Mouse (Mus musculus) kidney, postnatal 14 days (tissue): ENCODE data around the gene Mid1.
"Not testable (repeated sequence)": the region's sequence is repeated elsewhere in the genome, so short reads cannot be mapped to it uniquely, and the experiment has no call there.

Experiments used
- DNase-seq: peaks from one replicate; pipeline ENCODE4 v3.0.0; 2022; ENCODE audit warnings: mixed read lengths

Gene Mid1

DNA sequence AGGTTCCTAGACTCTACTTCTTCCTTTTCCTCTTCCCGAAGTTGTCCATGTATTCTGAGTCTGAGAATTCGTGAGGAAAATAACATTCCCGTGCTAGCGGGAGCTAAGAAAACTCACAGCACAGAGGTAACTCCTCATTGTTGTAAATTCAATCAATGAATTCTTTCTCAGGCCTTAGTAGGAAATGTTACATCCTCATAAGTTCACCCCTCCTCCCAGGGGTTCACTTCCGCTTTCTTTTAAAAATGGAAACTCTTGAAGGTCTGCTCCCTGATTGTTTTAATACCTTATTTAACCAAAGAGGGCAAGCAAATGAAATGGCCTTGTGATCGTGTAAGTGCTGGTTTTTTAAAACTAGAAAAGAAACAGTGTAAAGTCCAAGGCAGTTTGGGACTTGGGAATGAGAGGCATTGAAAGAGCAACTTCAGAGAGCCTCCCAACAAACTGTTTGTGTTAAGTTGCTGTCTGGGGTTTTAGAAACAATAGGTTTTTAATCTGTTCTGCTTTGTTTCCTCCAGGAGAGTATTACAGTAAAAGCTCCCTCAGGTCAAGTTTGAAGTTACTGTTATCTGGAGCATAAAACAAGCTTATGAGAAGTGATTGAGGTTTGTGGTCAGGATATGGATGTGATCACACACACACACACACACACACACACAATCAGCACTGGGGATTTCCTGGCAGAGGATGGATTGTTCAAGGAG is 287.9 kb downstream of the Mid1 start:
- peak; percentile 24 for DNase-seq

DNA sequence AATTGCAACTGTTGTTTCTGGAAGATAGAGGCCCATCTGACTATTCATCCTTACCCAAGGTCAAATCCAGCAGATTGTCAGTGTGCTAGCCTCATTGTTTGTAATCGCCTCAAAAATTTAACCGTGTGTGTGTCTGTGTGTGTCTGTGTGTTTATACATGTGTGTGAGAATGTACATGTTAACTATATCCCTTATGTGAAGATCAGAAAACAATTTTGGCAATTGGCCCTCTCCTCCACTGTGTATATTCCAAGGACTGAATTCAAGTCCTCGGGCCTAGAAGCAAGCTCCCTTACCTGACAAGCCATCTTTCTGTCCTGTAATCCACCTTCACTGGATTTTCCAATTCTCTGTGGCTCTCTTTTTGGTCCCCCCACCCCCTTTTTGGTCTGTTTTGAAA is 288.8 kb downstream of the Mid1 start:
- DNase-seq = peak; percentile 4

DNA sequence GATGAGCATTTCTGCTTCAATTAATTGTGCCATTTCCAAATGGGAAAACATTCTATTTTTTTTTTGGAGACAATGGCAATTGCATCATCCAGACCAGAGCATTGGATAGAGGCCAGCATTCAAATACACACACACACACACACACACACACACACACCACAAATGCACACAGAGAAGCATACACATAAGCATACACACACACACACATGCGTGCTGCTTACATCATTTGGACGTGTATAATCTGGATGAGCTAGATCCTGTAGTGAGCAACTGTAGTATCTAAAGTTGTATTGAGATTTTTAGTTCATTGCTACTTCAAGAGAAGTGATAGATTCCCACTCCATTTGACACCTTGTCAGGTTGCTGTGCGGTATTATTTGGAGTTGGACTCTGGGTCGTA is 289.5 kb downstream of the Mid1 start:
- peak; percentile 17 for DNase-seq

DNA sequence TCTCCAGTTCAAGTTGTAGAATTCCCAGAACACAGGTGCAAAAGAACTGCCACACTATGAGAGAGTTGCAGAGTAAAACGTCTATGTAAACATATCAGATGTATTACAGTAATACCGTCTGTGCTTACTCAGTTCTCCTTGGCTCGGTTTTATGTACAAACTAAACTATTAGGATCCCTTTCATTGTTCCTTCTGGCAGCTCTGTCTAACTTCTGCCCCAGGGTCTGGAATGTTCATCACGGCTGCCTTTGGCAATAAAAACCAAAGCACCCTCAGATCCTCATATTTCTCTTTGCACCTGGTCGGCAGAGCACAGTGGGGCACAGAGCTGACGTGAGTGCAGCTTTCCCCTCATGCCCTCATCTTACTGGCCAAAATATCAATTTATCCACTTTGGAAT is 290.0 kb downstream of the Mid1 start:
- DNase-seq = peak; percentile 11

DNA sequence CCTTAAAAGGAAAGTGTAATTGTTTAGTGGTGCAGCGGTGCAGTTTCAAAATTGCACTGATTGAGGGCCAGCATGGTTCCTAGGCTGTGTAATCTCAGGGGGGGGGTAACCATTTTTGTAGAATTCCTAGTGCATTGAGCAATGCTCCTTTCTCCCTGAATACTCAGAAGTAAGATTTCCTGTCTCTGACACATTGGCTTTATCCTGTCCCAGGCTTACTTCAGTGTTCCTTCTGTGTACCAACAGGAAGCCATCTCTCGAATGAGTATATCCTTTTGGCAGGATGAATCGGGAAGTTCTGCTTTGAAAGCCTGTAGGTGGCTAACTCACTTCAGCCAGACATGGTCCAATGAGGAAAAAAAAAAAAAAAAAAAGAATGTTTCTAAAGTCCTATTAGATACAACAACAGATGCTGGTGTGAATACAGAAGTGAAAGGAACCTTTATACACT is 290.7 kb downstream of the Mid1 start:
- peak; percentile 54 for DNase-seq

DNA sequence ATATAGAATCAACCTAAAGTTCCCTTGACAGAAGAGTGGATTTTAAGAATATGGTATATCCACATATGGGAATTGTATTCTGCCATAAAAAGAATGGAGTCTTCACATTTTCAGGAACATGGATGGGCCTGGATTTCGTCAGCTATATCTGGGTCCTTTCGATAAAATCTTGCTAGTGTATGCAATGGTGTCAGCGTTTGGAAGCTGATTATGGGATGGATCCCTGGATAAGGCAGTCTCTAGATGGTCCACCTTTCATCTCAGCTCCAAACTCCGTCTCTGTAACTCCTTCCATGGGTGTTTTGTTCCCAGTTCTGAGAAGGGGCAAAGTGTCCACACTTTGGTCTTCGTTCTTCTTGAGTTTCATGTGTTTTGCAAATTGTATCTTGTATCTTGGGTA is 291.3 kb downstream of the Mid1 start:
- DNase-seq = not testable (repeated sequence)

DNA sequence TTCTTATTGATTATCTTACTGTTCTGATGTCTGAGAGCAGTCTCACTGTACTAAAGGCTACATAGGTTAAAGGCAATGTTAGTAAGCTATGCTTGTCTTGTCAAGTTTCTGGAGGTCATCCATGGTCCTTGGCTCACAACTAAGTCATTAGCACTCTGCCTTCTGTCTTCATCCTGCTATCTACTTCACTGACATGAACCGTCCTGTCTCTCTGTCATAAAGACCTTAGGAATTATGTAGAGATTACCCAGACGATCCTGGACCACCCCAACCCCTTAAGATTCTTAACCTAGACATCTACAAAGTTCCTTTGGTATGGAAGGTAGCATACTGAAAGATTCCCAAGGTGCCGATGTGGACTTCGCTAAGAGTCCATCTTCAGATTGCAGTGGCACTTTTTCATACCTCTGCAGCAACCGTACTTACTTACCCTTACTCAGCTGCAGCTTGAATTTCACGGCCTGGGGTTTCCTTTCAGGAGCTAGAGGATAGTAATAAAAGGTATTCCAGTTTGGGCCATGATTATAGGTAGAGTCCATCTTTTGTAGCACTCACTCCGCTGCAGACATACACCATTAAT is 292.9 kb downstream of the Mid1 start:
- DNase-seq = peak; percentile 6

DNA sequence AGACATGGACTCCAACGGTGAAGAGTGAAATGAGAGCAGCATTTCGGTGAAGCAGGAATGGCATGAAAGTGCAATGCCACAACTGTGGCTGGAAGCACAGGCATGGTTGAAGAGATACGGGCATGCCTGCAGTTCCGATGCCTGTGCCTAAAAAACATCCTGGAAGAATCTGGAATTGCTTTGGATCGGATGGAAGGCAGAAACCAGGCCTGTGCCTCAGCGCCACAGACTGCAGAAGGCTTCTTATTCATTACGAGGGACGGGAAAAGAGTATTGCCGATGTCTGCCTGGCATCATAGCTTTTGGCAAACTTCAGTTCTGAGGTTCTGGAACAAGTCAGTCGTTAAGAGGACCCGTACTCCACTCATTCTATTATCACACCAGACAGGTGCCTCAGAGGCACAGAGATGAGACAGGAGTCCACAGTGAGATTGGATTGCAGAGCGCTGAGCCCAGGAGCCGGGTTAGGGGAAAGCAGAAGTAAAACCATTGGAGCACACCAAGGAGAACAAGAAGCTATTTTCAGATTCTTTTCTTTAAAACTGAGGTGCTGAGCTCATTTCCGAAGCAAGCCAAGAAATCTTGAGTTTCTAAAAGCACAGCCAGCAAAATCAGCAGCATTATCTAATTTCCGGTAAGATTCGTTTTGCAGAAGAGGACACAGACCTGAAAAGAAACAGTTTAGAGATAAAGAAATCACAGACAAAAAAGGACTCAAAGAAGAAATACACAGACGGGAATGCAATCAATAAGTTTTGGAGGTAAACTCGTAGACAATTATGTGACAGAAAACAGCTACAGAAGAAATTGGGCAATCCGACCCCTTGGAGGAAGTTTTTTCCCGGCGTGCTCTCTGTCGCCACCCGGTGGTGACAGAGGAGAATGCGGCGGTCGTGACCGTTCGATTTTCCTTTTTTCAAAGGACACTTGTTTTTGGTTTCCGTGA is 293.7 kb downstream of the Mid1 start:
- peak; percentile 78 for DNase-seq

DNA sequence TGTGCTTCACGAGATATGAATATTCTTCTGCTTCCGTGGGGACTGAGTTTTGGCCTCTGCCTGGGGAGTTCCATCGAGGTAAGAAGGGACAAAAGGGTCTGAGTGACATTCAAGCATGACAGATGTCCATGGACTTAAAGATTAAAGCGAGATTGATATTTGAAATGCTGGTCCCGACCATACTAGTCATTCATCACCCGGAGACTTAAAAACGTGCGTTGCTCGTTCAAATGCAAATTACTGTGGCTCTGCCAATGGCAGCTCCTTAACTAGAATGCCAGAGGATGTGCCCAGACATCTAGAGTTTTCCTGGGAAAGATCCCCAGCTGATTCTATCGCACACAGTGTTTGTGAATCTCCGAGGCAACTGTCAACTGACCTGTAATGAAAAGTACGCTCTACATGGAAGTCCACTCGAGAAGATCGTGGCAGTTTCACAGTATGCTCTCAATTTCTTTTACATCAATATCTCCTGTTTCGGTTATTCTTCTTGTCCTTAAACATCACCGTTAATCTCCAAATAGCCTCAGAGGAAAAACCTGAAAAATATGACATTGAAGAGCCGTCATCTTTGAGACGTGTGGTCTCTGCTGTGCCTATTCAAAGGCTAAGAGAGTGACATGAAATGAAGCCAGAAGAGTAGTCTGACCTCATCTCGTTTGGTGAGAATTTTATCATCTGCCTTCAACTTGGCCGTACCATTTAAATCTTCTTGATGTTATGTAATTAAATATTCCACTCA is 294.6 kb downstream of the Mid1 start:
- DNase-seq = peak; percentile 20

DNA sequence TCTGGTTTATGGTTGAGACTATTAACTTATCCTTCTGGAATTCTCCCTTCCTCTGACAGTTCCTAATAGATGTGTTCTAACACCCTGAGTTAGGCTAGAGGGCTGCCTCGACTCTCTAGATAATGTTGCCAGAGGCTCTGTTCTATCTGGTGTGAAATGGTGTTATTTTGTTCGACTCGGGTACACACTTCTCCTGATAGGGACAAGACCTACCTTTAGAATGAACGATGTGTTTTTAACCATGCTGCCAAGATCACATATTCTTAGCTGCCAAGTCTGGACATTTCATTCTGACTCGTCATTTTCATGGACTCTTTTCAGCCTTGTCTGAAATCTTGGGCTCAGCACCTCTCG is 295.2 kb downstream of the Mid1 start:
- peak; percentile 7 for DNase-seq

DNA sequence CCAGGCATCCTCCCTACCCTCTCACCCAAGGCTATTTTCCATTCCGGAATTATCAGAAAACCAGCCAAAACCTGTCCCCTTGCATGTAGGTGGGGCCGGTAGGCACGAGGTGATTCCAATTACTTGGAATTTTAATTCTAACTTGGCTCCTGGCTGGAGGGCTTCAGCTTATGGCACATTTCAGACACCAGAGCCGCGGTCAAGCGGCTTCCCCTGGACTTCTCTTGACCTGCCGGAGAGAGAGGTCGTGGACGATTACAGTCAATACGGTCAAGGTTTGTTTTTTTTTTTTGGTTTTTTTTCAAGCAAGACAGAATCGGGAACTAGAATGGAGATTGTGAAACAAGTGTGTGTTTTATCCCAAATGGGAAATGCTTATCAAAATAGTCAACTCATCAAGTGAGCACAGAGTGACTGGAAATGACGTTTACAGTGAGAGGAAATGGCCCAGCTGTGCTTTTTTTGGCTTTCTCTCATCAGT is 295.9 kb downstream of the Mid1 start:
- peak; percentile 23 for DNase-seq

DNA sequence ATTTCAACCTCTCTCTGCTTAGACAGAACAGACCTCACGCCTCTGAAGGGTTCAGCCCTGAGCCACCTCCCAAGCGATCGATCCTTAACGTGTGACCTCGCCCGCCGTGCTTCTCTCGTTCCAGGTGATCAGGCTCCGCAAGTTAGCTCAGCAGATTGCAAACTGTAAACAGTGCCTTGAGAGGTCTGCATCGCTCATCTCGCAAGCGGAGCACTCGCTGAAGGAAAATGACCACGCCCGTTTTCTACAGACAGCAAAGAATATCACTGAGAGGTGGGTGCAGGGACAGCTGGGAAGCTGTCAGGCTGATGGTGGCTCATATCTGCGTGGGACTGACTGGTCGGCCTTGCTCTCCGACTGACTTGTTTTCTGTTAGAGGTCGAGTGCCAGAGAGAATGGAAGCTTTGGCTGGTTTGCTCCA is 296.8 kb downstream of the Mid1 start:
- peak; percentile 30 for DNase-seq

DNA sequence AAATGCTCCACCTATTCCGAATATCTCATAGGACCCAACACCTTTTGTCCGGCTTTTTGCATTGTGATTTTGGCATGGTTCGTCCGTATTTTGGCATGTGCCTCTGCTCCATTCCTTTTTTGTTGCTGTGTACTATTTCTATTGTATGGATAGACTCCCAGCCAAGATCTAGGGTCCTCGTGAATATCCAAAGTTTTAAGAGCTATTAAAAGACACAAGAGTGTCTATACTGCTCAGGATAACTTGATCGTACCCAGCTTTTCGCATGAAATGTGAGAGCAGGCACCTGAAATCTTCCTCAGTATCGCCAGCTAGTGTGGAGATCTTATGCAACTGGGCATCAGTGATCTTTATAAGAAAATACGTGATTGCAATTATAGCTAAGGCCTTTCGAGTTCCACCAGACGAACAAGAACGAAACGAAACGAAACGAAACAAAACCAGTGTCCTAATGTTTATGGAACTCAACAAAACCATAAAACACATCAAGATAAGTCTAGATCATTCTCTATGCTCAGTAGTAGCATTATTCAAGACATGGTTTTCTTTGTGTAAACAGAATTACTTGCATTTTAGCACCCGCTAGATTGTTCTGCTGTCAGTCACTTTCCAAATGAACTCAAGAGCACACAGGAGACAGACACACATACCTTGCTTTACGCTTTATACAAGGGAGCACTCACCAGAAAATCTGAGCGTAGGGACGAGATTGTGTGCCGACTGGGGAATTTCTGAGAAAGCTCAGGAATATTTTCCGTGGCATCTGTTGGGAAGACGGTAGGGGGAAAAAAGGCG is 297.8 kb downstream of the Mid1 start:
- DNase-seq = peak; percentile 4

DNA sequence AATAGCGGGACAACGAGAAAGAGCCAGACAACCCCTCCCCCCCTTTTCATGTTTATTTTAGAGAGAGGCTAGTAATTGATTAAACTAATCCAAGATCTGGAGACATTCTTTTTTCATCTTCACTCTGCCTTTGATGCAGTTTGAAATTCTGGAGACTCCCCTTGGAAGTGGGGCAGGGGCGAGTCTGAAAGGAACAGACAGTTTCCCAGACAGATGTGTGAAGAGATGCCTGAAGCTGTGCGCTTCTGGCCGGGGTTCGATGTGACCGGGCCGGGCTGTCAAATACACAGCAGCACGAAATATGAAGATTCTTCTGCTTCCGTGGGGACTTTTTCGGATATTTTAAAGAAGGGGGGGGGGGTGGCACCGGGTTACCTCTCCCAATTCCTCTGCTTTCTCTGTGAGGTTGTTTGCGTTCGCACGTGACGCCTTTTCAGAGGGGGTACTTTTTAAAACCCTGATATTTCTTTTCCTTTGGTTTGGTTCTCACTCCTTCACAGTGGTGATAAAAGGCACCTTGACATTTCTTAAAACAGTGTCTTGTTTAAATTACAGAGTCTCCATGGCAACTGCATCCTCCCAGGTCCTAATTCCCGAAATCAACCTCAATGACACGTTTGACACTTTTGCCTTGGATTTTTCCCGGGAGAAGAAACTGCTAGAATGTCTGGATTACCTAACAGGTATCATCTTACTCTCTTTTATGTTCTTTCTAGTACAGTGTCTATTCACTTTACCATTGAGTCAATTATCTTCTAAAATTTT is 298.6 kb downstream of the Mid1 start:
- DNase-seq = peak; percentile 9

DNA sequence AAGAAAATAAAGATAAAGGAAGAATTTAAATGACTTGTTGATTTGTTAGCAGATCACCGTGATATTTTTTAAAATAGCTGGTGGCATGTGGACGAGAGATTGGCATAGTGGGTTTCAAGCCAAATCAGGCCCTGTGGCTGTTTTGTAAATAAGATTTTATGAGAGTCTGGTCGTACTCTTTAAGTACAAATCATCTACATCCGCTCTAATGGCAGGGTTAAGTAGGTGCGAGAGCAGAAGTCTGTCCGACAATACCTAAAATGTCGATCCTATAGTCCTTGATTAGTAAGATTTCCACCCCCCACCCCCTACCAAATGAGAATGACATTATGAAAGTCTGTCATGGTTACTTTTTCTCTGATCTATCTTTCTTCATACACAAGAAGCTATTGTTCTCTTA is 299.3 kb downstream of the Mid1 start:
- DNase-seq = peak; percentile 5

DNA sequence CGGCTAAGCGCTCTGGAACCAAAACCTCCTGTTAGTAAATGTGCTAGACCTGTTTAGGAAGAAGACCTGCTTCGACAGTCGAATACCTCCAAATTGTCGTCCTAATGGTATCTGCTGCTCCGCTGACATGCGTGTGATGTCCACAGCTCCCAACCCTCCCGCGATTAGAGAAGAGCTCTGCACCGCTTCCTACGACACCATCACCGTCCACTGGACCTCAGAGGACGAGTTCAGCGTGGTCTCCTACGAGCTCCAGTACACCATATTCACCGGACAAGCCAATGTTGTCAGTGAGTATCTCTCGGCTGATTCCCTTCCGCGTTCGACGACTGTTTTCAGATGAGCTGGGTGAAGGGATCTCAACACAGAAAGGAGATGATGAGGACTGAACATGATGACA is 299.9 kb downstream of the Mid1 start:
- DNase-seq = peak; percentile 26

DNA sequence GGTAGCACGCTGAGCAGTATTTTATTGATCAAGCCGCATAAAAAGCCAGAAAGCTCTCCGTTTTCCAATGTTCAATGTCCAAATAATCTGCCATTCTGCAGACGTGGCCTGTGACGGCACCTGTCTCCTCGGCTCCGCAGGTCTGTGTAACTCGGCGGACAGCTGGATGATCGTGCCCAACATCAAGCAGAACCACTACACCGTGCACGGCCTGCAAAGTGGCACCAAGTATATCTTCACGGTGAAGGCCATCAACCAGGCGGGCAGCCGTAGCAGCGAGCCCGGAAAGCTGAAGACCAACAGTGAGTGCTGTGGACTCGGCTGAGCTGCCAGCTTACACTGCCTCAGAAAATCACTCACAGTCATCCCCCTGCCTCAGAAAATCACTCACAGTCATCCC is 300.8 kb downstream of the Mid1 start:
- peak; percentile 52 for DNase-seq

DNA sequence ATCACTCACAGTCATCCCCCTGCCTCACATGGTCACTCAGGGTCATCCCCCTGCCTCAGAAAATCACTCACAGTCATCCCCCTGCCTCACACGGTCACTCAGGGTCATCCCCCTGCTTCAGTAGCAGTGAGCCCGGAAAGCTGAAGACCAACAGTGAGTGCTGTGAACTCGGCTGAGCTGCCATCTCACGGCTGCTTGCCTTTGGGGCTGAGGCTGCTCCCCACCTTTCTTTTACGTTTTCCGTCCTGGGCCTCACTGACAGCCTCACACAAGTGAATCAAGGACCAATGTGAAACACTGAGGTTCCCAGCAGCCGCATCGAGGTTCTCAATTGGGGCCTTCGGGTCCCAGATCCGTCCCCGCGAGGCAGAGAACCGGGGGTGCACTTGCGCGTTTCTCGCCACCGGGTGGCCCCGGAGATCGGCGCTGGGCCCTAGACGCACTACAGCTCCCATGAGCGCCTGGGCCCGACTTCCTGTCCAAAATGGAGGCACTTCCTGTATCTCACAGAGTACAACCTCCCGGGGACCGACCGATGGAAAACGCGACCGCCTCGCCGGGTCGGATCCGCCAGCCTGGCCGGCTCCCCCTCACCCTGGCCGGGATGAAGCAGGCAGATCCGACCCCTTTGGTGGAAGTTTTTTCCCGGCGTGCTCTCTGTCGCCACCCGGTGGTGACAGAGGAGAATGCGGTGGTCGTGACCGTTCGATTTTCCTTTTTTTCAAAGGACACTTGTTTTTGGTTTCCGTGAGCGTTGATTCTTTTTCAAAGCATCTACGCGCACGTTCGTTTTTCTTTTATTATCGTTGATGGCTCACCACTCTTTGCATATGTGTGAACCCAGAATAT is 301.7 kb downstream of the Mid1 start:
- peak; percentile 87 for DNase-seq

DNA sequence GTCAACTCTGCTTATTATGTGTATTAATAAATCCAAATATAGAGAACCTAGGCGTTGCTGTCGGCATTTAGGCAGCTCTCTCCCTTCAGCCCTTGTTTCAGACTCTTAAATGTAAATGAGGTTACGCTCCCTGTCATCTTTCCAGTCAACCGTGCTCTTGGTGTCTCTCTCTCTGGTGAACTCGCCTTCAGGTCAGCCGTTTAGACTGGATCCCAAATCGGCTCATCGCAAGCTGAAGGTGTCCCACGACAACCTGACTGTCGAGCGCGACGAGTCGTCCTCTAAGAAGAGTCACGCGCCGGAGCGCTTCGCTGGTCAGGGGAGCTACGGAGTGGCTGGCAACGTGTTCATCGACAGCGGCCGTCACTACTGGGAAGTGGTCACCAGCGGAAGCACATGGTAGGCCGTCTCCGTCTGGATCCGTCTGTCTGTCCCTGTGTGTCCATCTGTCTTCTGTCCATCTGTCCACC is 302.4 kb downstream of the Mid1 start:
- peak; percentile 50 for DNase-seq
